Mouse (Mus musculus) heart, postnatal 14 days (tissue): ENCODE measurements around the gene Rpf1. TPM values are rescaled to one million over a fixed set of nuclear protein-coding genes. Genes with fewer than 3 reads are reported as not detected.

Source experiments
- DNase-seq, 2 experiments: peaks; one replicate each; pipeline ENCODE4 v3.0.0; 2021 to 2022
- intact Hi-C: fragments of 180-260 bp; cut with DNase I; formaldehyde crosslinking; loops from one replicate; pipeline ENCODE4 v1.15.1; 2025
- long read RNA-seq, 2 experiments: library from polyadenylated mRNA; stranded (forward); transcript quantifications; one replicate each; pipeline ENCODE4 v2.0.0; 2021
- total RNA-seq, 2 experiments: library from RNA; stranded (reverse); gene quantifications; 2 replicates each; pipeline ENCODE4 v1.2.3; 2021

The Rpf1 gene
- 10 to 100 TPM; 13.6 to 14.4 TPM for total RNA-seq
- long read RNA-seq, experiment 1, transcript Rpf1-201 (9 exons, 1,661 nt), result major isoform, 19 of 20 reads
- long read RNA-seq, experiment 1, partial matches to known transcripts, result 1 of 20 reads
- long read RNA-seq, experiment 1, other reads (novel, unspliced or antisense), result 0 of 20 reads
- long read RNA-seq, experiment 2, transcript Rpf1-201 (9 exons, 1,661 nt), result major isoform, 11 of 14 reads
- long read RNA-seq, experiment 2, partial matches to known transcripts, result 1 of 14 reads
- long read RNA-seq, experiment 2, other reads (novel, unspliced or antisense), result 2 of 14 reads

DNA sequence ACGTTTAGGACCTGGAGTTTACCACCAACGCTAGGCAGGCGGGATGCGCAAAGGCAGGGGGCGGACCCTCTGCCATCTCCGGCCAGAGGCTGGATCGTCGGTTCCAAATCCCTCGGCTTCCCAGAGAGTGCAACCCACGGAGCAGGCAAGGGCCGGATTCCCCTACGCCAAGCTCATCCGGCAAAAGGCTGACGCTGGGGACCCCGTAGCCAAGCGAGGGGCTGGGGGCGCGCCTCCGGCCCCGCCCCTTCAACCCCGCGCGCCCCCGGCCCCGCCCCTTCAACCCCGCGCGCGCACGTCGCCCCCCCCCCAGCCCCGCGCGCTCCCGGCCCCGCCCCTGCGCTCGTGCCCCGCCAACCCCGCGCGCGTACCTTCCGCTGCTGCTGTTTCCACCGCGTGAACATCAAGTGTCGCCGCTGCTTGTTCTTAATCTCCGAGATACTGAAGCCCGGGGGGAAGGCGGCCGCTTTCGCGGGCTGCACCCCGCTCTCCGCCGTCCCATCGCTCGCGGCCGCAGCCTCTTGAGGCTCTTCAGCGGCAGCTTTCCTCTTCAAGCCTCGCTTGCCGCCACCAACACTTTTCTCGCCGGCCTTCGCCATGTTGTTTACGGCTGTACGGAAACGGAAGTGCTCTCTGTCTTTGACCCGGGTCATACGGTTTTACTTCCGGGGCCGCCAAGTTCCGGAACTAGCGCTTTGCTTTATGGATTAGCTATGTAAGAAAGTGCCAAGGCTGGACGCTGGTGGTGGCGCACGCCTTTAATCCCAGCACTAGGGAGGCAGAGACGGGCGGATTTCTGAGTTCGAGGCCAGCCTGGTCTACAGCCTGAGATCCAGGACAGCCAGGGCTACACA is at the start of gene Rpf1:
TSS of gene Rpf1 (minus strand) at position 632 of the 854 bp plus-strand sequence.
- intact Hi-C loops, result loop anchor here (2.0 to 5.0 kb wide), 2 partner anchors 20 to 119 kb away; partner anchors contain the start of gene Ssx2ip
- DNase-seq, result peak; percentile 83 to 90

DNA sequence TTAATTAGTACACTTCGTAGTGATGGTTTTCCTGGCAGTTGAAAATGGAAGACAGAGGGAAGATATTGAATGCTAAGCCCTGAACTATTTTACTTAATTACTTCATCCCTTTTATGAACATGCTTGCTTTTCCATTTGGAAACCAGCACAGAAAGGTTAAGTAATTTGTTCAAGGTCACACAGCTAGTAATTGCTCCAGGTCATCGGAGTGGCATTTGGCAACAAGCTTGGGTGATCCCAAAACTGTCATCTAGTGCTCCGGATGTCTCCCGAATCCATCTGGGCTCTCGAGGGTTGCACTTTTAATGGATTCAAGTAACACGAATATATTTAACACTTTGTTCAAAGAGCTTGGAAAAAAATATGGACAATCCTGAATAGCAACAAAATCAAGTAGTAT is 49.7 kb upstream of the Rpf1 start:
- DNase-seq, result no peak
- intact Hi-C loops, result no loop called here

DNA sequence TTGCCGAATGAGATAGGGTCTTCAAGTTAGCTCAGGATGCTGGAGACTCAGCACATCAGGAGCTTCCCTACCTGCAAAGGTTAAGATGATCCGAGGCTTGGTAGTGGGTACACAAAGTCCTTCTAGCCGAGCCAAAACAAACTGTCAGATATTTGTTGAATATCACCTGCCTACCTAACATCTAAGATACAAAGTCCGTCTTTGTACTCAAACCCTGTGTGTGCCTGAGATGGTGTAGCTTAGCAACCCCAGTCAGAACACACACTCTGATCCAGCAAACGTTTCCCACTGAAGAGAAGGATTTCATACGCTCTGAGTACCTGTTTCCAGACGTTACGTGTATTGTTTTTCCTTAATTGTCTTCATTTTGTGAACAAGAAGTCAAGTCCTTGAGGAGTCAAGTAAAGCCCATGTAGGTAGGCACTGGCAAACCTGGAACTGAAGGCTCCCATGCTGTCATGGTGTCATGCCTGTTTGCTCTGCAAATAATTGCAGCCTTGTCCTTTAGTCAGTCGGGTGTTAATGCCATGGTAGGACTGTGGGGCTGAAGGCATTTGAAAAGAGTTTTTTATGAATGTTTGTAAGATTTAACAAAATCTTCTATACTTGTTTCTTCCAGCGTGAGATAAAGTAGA is 49.0 kb upstream of the Rpf1 start, which contains the start of gene Uox:
TSS of gene Uox (plus strand) at position 279 of the 635 bp plus-strand sequence.
- intact Hi-C loops, result no loop called here

DNA sequence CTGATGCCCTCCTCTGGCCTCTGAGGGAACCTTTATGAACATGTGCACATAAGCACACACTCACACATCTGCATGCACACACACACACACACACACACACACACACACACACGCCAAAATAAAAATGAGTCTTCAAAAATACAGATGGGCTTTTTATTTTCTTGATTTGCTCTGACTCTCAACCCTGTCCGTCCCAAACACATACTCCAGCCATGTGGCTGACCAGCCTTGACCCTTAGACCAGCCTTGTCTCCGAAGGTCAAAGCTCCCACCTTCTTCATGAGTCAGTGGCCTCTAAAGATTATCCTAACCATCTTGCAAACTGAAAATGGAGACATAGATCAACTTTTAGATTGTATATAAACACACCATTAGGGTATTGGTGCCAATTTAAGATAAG is 48.4 kb upstream of the Rpf1 start:
- intact Hi-C loops, result loop anchor here (10.0 kb wide), 1 partner anchor 115 kb away; the partner anchor contains the start of gene Samd13
- no peak for DNase-seq

More for the DNA sequence above, 49.0 kb upstream of the Rpf1 start, which contains the start of gene Uox:
- no peak for DNase-seq

DNA sequence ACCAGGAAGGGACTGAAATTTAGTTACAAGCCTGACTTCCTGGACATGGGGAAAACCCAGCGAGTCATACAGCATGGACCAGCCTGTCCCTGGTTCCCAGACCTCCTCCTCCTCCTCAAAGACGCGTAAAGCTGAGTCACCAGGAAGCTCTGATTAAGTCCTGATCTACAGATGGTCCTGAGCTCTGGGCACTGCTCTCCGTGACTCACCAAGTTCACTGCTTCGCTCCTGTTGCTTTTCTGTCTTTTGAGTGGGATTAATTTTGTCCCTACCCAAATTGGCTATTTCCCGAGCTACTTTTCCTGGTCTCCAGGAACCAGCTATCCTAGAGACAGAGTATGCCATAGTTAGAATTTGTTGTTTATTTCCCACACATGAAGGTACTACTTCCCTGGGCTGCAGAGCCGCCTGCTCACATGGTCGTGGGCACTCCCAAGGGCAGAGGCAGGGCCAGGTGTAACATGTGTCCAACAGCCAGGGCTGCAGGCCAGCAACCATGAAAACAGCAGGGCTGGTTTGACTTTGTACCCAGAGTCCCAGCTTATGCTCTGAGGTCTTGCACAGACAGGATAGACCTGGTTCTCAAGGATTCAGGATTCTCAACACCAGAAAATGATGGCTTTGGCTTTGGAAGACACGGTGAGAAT is 46.8 kb upstream of the Rpf1 start:
- intact Hi-C loops, result loop anchor here (10.0 kb wide), 1 partner anchor 117 kb away; the partner anchor contains the start of gene Samd13
- DNase-seq, result no peak

DNA sequence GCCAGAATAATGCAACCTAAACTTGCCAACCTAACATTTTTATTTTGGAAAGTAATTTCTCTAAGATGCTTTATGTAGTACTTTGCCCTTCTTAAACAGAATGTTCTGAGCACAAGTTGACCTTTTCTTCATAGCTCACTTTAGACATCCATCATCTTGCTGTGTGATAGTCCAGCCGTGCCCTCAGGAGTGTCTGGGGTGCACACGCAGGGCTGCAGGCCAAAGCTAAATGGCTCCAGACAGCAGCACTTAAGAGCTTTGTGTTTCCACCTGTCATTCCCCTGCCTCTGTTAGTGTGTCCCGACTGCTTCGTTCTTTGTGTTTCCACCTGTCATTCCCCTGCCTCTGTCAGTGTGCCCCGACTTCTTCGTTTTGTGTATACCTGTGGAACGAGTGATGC is 46.1 kb upstream of the Rpf1 start:
- intact Hi-C loops, result loop anchor here (10.0 kb wide), 1 partner anchor 117 kb away; the partner anchor contains the start of gene Samd13
- DNase-seq, result no peak

DNA sequence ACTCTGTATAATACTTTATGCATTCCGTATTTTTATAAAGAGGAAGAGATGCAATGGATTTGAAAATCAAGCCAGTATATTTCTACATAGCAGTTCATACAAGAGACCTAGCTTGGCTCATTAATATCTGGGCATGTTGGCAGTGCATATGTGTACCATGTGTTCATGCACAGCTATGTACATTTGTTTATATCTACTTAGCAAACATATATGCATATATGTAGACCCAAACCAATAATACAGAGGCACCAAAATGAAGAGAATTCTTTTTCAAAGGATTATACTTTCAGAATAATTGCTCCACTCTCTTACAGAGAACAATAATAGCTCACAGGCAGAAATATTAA is 43.8 kb upstream of the Rpf1 start:
- no peak for DNase-seq
- intact Hi-C loops, result loop anchor here (10.0 kb wide), 1 partner anchor 120 kb away; the partner anchor contains the start of gene Samd13

DNA sequence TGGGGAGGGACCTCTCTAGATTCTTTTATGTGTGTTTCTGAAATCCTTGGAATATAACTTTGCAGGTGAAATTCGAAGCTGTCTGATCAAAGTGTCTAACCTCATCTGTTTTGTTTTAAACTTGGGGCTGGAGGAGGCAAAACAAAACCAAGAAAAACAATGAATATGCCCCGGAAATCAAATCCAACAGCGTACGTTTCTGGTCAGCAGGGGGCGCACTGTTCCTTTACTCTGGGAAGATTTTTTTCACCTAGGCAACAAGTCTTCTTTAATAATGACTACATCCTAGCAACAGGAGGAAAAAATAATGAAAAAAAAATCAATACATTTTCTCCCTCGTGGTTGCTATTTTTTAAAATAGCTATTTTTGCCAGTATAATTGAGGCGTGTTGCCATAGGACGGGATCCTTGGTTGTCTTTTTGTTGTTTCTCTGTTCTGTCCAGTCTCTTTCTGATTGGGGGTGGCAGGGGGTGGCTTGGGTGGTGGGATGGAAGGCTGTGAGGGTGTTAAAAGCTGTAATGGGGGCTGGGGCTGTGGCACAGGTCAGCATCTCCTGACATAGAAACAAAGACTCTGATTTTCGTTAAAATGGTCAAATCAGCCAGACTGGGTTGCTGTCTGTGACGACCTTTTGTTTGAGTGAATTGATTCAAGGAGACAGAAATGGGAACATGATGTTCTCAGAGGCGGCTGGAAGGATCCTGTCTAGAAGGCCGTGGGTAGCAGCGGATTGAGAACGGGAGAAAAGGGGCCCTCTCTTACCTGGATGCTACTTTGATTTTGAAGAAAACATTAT is 43.2 kb upstream of the Rpf1 start:
- intact Hi-C loops, result loop anchor here (5.0 to 10.0 kb wide), 2 partner anchors 120 to 217 kb away; partner anchors contain the start of gene Samd13
- DNase-seq, result peak; percentile 77 to 87

DNA sequence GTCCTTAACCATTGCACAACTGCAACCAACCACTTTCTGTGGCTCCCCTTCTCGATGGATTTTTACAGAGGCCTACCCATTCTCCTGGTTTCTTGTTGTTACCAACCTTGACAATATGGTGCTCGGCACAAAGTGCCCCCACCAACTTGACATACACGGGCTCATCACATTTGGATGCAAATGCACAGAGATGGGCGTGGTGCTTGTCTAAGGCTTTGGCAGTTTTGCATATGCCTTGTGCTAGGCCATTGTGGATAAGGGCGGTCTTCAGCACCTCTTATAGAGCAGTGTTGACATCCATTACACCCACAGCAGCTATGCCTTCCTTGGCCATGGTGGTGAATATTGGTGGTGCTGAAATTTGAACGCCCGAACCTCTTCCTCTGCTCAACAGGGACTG is 41.7 kb upstream of the Rpf1 start:
- intact Hi-C loops, result loop anchor here (2.0 to 10.0 kb wide), 4 partner anchors 122 to 352 kb away; partner anchors contain the start of gene Samd13

DNA sequence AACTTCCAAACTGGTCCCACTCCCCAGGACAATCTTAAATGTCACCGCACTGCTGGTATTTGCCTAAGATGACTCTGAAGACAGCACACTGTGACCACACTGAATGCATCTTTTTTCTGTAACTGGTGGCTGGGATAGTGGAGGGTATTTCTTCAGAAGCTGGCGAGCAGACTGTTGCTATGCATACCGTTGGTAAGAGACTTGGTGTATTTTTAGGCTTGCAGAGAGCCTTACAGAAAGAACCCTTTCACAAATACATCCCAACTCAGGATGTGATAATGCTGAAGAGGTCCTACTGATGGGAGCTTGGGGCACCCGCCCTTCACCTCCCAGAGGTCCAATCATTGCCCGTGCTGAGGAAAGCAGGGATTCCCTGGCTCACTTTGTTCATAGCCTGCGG is 36.3 kb upstream of the Rpf1 start:
- DNase-seq, result no peak
- intact Hi-C loops, result no loop called here

More for the DNA sequence above, 41.7 kb upstream of the Rpf1 start:
- no peak for DNase-seq

DNA sequence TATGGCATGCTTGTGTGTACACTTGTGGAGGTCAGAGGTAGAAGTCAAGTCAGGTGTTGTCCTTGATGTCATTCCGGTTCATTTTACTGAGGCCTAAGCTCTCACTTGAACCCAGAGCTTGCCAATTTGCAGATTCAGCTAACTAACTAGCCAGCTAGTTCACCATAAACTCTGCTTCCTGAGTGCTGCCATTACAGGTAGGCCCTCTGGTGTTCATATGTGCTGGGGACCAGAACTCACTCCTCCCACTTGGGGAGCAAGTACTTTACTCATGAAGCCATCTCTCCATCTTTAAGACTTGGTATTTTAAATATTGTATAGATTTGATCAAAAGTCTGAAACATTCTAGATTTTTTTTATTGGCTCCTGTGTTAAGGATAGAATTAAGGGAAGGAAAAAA is 35.3 kb upstream of the Rpf1 start:
- DNase-seq, result no peak
- intact Hi-C loops, result no loop called here

DNA sequence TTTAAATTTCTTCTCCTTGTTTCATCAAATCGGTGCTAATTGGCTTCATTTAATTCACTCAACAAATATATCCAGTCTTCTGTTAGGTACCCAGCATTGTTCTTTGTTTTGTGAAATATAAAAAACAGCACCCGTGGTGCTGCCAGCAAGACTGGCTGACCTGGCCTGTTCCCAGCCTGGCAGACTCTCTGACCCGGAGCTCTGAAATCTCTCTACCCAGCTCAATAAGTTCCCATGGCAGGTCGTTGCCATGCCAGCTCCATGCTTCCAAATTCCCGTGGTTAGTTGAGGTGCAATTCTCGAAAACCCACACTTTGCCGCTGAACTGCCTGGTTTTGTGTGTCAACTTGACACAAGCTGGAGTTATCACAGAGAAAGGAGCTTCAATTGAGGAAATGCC is 33.6 kb upstream of the Rpf1 start:
- no peak for DNase-seq
- intact Hi-C loops, result no loop called here

DNA sequence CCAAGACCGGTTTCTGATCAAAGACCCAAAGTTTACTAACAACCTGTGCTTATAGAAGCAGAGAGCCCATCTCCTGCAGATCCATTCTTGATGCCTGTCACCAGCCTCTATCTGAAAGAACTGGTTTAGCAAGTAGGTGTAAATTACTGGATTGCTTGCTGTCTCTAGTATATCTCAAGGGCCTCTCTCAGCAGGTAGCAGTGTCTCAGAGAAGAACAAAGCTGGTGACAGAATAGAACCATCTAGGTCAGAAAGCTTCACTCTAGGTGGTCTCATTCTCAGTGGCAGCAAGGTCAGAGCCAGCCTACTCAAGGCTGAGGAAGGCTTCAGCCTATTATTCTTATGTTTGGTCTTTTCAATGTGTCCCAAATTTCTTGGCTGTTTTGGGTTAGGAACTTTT is 22.4 kb upstream of the Rpf1 start:
- intact Hi-C loops, result no loop called here
- DNase-seq, result no peak

DNA sequence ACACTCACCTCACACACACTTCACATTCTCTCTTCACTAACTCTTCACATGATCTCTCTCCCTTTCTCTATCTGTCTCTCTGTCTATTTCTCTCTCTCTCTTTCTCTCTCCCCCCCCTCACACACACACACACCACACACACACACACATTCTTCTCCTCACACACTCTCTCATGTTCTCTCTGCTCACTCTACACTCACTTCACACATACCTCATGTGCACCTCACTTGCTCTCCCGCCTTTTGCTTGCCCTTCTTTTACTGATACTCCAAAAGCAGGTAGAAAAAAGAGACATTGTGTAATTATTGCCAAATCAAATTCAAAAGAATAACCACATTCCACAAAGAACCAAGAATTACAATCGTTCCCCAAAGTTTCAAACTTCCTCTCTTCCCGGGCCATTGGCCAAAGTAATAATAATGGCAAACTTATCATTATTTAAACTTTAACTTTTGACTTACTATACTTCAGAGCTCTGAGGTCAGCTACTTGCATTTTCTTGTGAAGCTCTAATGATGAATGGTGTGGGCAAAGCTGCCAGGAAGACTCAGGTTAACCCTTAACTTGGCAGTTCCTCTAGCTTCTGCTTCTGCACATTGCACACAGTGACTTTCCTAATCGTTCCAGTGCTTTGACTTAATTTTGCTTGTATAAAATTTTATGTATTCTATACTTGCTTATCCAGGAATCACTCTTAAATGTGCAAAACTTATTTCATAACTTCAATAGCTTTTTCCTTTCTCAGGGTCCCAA is 19.5 kb upstream of the Rpf1 start:
- no peak for DNase-seq
- intact Hi-C loops, result no loop called here

DNA sequence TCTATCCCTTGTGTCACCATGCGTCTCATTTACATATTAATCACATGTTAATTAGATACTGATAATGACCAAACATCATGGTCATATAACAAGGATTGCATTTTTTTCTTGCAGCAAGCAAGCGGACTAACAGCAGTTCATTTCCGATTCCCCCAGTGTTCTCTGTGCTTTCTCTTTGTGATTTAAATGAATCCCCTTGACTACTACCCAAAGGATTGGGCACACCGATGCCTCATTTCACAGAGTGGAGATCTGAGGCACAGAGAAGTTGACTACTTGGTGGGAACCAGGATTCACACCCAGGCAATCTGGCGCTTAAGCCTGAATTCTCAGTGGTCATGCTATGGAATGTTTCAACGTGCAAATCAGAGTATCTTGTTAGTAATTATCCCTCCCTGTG is 13.8 kb upstream of the Rpf1 start:
- no peak for DNase-seq

DNA sequence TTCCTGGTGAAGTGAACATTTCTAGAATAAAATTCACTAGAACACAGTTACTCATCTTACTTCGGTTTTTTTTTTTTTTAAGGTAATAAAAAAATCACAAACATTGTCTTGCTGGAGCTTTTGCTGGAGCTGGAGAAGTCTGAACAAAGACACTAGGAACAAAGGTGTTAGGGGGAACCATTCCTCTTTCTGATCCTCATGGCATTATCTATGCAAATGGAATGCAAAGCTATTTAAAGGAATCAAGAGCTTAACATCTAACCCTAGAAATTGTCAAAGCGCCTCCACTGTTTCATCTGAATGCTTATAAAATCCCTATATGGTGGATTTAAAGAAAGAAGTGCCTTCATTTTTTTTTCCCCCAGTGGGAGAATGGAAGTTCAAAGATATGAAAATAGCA is 7.1 kb upstream of the Rpf1 start:
- no peak for DNase-seq
- intact Hi-C loops, result no loop called here

More for the DNA sequence above, 13.8 kb upstream of the Rpf1 start:
- intact Hi-C loops, result no loop called here

DNA sequence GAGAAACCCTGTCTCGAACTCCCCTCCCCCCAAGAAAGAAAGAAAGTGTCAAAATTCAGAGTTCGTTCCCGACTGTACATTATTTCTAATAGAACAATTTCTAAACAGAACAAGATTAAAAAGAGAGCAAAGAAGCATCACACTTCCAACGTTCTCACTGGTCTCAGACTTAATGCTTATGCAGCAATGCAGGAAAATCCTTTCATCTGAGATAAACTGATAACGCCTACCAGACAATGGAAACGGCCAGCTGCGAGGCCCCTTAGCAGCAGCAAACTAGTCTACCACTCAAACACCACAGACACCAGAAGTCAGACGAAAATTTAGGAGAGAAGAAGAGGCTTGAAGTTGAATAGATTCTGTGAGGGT is 407 bp upstream of the Rpf1 start:
- no peak for DNase-seq
- intact Hi-C loops, result loop anchor here (2.0 to 5.0 kb wide), 2 partner anchors 21 to 119 kb away; partner anchors contain the start of gene Ssx2ip

DNA sequence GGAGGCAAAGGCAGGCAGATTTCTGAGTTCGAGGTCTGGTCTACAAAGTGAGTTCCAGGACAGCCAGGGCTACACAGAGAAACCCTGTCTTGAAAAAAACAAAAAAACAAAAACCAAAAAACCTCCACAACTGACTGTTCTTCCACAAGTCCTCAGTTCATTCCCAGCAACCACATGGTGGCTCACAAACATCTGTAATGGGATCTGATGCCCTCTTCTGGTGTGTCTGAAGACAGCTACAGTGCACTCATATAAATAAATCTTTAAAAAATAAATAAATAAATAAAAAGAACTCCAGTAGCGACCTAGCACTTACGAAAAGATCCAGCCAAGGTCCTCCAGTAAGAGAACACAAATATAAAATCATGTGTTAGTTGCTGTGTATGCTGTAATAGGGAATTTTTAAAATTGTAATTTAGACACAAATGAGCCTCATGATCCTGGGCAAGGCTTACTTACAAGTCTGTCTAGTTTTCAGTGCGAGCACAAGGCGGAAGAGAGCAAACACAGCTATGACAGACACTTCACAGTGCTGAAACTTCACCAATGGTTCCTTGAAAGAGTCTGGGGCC is 917 bp downstream of the Rpf1 start:
- intact Hi-C loops, result loop anchor here (2.0 to 5.0 kb wide), 2 partner anchors 20 to 118 kb away; partner anchors contain the start of gene Ssx2ip
- DNase-seq, result no peak
